Mouse (Mus musculus) megakaryocyte, embryonic 14.5 days (primary cell): ENCODE measurements at regions not wholly inside any gene's neighbourhood (a gene's known extent, or its start where the extent isn't known, plus 50 kb on each side); places are given as distances from the start of the nearest gene placed in this dataset.

Experiments
- FLI1 ChIP-seq: IDR thresholded peaks from 2 replicates; pipeline ENCODE4 v1.6.1; 2012; ENCODE audit warnings: low read length, inconsistent platforms, mixed read lengths
- GATA1 ChIP-seq: IDR thresholded peaks from 3 replicates; pipeline ENCODE4 v1.6.1; 2012; ENCODE audit warnings: mixed read lengths, low read length, inconsistent platforms, borderline replicate concordance

DNA sequence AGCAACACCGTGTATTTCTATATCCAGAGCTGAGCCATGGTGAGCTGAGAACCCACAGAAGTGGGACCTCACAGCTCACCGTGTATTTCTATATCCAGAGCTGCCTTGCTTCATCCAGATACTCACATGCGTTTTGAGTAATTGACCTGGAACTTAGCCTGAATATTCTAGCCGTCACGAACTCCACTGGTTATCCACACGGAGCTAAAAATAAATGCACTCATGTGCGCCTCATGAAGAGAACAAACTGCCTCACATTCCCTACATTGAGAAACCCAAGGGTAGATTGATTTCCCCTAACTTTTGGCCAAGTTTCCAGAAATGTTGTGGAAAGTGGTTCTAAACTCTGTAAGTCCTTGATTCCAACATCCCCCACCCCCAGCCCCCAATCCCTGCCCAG is 62.4 kb upstream of the Cnksr3 start:
- TF ChIP-seq GATA1 (no peak), FLI1 (no peak)
